Mouse (Mus musculus) limb, embryonic 14.5 days (tissue): Measurements from ENCODE around the gene Gm4307. TPM values are rescaled to one million over a fixed set of nuclear protein-coding genes. Genes with fewer than 3 reads are reported as not detected.

ENCODE experiments used
- polyA plus RNA-seq, 2 experiments: library from polyadenylated mRNA; depleted of rRNA in 1 of 2; stranded (reverse) in 1 of 2; unstranded in 1 of 2; fragments of >200 nt; fragmentation: Nextera tagmentation in 1 of 2; extraction: Ambion mirVana in 1 of 2; gene quantifications; 2 replicates each; pipeline versions ENCODE4 v1.2.1 to v1.2.3; 2012 to 2014

Gene Gm4307
- polyA plus RNA-seq, 2 experiments, result not detected

Other genes starting within 250 kb of the Gm4307 start
- not detected in 2 replicates for gene Gm4301, start 25.7 kb upstream of the Gm4307 start, polyA plus RNA-seq (2012; rRNA removed)
- not detected in 2 replicates for gene Gm4301, start 25.7 kb upstream of the Gm4307 start, polyA plus RNA-seq (2014; fragmentation: Nextera tagmentation; extraction: Ambion mirVana)
- not detected in 2 replicates for gene Gm4302, start 20.5 kb upstream of the Gm4307 start, polyA plus RNA-seq (2012; rRNA removed)
- not detected in 2 replicates for gene Gm4302, start 20.5 kb upstream of the Gm4307 start, polyA plus RNA-seq (2014; fragmentation: Nextera tagmentation; extraction: Ambion mirVana)
- gene Gm4303, start 15.4 kb upstream of the Gm4307 start, polyA plus RNA-seq (2012; rRNA removed), result not detected in 2 replicates
- gene Gm4303, start 15.4 kb upstream of the Gm4307 start, polyA plus RNA-seq (2014; fragmentation: Nextera tagmentation; extraction: Ambion mirVana), result not detected in 2 replicates
- not detected in 2 replicates for gene Gm4305, start 10.2 kb upstream of the Gm4307 start, polyA plus RNA-seq (2012; rRNA removed)
- not detected in 2 replicates for gene Gm4305, start 10.2 kb upstream of the Gm4307 start, polyA plus RNA-seq (2014; fragmentation: Nextera tagmentation; extraction: Ambion mirVana)
- not detected in 2 replicates for gene Gm4312, start 21.2 kb downstream of the Gm4307 start, polyA plus RNA-seq (2012; rRNA removed)
- gene Gm4312, start 21.2 kb downstream of the Gm4307 start, polyA plus RNA-seq (2014; fragmentation: Nextera tagmentation; extraction: Ambion mirVana), result not detected in 2 replicates
- gene Tmtc3, start 126.0 kb downstream of the Gm4307 start, polyA plus RNA-seq (2012; rRNA removed), result 16.2 and 19.0 TPM in 2 replicates
- gene Tmtc3, start 126.0 kb downstream of the Gm4307 start, polyA plus RNA-seq (2014; fragmentation: Nextera tagmentation; extraction: Ambion mirVana), result 23.5 TPM in 2 replicates
- 3.0 and 4.6 TPM in 2 replicates for gene Cep290, start 126.2 kb downstream of the Gm4307 start, polyA plus RNA-seq (2012; rRNA removed)
- 4.0 and 6.1 TPM in 2 replicates for gene Cep290, start 126.2 kb downstream of the Gm4307 start, polyA plus RNA-seq (2014; fragmentation: Nextera tagmentation; extraction: Ambion mirVana)
- 8.9 and 15.3 TPM in 2 replicates for gene 4930430F08Rik, start 229.1 kb downstream of the Gm4307 start, polyA plus RNA-seq (2012; rRNA removed)
- 9.8 and 11.3 TPM in 2 replicates for gene 4930430F08Rik, start 229.1 kb downstream of the Gm4307 start, polyA plus RNA-seq (2014; fragmentation: Nextera tagmentation; extraction: Ambion mirVana)
- gene 1700017N19Rik, start 229.1 kb downstream of the Gm4307 start, polyA plus RNA-seq (2012; rRNA removed), result not detected in 2 replicates
- not detected in 2 replicates for gene 1700017N19Rik, start 229.1 kb downstream of the Gm4307 start, polyA plus RNA-seq (2014; fragmentation: Nextera tagmentation; extraction: Ambion mirVana)